Mouse (Mus musculus) right cerebral cortex, postnatal 10 days (tissue): ENCODE measurements around the gene Gprin3.

Experiments used
- DNase-seq, 2 experiments: peaks; one replicate each; pipeline ENCODE4 v3.0.0; 2021; ENCODE audit warnings: low spot score in 2 of 2

Gene Gprin3

GRCm38 (mm10) chr6:59425824-59426533 is at the start of gene Gprin3:
Gprin3 (minus strand) TSS chr6:59426294.
- peak; percentile 89 to 91 for DNase-seq

GRCm38 (mm10) chr6:59458861-59459260 is 32.8 kb upstream of the Gprin3 start:
- no peak for DNase-seq

GRCm38 (mm10) chr6:59456116-59456515 is 30.0 kb upstream of the Gprin3 start:
- DNase-seq, result no peak

GRCm38 (mm10) chr6:59451348-59451747 is 25.3 kb upstream of the Gprin3 start:
- DNase-seq, result no peak

GRCm38 (mm10) chr6:59445101-59445503 is 19.0 kb upstream of the Gprin3 start:
- DNase-seq, result no peak

GRCm38 (mm10) chr6:59435906-59436305 is 9.8 kb upstream of the Gprin3 start:
- DNase-seq, result no peak

- no peak for DNase-seq
Observed at GRCm38 (mm10) chr6:59433116-59433515, 7.0 kb upstream of the Gprin3 start.

- no peak for DNase-seq
Observed at GRCm38 (mm10) chr6:59426534-59426885, 416 bp upstream of the Gprin3 start.

GRCm38 (mm10) chr6:59424871-59425740 is 988 bp downstream of the Gprin3 start:
- no peak for DNase-seq

GRCm38 (mm10) chr6:59423836-59424235 is 2.3 kb downstream of the Gprin3 start:
- no peak for DNase-seq

GRCm38 (mm10) chr6:59419264-59419663 is 6.8 kb downstream of the Gprin3 start:
- DNase-seq, result no peak

GRCm38 (mm10) chr6:59418659-59419058 is 7.4 kb downstream of the Gprin3 start:
- DNase-seq, result no peak

- DNase-seq, result no peak
Observed at GRCm38 (mm10) chr6:59414816-59415215, 11.3 kb downstream of the Gprin3 start.

- DNase-seq, result no peak
Observed at GRCm38 (mm10) chr6:59412417-59413346, 13.4 kb downstream of the Gprin3 start.

GRCm38 (mm10) chr6:59409001-59409700 is 16.9 kb downstream of the Gprin3 start:
- no peak for DNase-seq

- DNase-seq, result no peak
Observed at GRCm38 (mm10) chr6:59407482-59407997, 18.6 kb downstream of the Gprin3 start.

GRCm38 (mm10) chr6:59390208-59390607 is 35.9 kb downstream of the Gprin3 start:
- no peak for DNase-seq

- no peak for DNase-seq
Observed at GRCm38 (mm10) chr6:59365300-59365699, 60.8 kb downstream of the Gprin3 start.

GRCm38 (mm10) chr6:59363282-59363681 is 62.8 kb downstream of the Gprin3 start:
- no peak for DNase-seq

GRCm38 (mm10) chr6:59354943-59355342 is 71.2 kb downstream of the Gprin3 start:
- no peak for DNase-seq
